Mouse (Mus musculus) cerebellum, adult 9-10 months (tissue): ENCODE measurements around the gene Lrtm1.

ENCODE experiments used
- DNase-seq: peaks from one replicate; pipeline ENCODE4 v3.0.0; 2022

The Lrtm1 gene

GRCm38 (mm10) chr14:29017883-29018282, at the start of gene Lrtm1:
Lrtm1 (plus strand) TSS chr14:29018208.
- DNase-seq: no peak

- no peak for DNase-seq
These were observed 48.8 kb upstream of the Lrtm1 start for GRCm38 (mm10) chr14:28969247-28969646.

- no peak for DNase-seq
These were observed 45.4 kb upstream of the Lrtm1 start for GRCm38 (mm10) chr14:28972620-28973019.

DNA sequence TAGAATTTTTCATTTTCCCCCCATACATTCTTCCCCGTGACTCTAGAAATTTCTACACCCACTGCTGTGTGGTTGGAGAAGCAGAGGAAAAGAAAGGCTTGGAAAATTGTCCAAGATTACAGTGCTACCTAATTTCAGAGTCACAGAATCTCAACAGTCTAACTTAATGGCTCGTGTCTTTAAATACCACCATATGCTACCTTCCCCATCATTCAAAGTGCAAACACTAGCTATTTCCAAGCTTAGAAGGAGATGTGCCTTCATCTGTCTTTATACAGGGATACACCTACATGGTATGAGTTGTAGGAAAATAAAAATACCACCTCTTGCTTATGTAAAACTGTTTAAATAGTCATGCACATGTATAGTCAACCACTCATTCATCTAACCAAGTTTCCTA, 38.8 kb upstream of the Lrtm1 start:
- no peak for DNase-seq

GRCm38 (mm10) chr14:28980482-28980881, 37.5 kb upstream of the Lrtm1 start:
- no peak for DNase-seq

DNA sequence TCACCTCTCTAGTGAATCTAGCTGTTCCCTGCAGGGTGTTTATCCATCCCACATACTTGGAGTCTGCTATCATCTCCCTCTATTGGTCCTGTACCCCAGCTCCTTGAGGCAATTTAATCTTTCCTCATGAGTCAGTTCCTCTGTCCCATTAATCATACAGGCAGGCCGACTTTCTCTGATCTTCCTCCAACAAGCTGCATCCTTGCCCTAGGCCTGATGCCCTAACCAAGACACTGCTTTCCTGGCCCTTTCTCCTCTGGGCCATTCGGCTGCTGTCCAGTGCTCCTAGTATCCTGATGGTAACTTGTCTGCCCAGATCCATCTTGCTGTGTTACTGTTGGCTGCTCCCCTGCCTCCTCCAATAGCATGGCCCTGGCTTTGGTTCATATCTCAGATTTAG, 33.7 kb upstream of the Lrtm1 start:
- no peak for DNase-seq

GRCm38 (mm10) chr14:28988211-28988900, 29.7 kb upstream of the Lrtm1 start:
- no peak for DNase-seq

DNA sequence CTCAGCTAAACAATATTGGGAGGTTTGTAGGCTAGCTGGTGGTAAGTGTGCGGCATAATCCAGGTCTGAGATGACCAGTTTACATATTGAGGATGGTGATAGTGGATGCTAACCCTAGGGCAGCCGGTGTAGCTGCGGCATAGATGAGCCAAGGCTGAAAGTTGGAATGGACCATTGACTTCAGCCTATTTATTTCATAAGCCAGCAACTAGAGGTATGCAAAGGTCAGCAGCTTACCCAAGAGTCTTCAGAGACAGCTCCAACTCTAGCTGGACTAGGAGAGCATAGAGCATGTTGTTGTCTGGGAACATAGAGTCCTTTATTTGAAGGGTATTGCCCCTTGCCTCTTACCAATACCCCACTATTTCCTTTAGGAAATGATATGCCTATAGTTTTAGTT, 21.4 kb upstream of the Lrtm1 start:
- DNase-seq: no peak

- no peak for DNase-seq
These were observed 12.7 kb upstream of the Lrtm1 start for GRCm38 (mm10) chr14:29005228-29005840.

DNA sequence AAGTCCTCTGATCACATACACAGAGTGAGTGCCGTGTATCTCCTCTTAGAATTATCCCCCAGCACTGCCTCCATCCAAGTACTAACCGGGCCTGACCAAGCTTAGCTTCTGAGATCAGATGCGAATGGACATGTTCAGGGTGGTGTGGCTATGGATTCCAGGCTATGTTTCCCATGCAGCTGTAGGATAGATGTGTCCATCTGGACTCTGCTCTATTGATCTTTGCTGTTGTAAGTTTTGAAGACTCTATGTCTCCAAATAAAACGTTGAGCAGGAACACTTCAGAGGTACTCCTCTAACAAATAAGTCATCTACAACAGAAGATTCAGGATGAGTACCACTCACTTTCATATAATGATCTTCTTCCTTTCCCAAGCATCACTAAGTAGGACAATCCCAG, 8.4 kb upstream of the Lrtm1 start:
- no peak for DNase-seq

DNA sequence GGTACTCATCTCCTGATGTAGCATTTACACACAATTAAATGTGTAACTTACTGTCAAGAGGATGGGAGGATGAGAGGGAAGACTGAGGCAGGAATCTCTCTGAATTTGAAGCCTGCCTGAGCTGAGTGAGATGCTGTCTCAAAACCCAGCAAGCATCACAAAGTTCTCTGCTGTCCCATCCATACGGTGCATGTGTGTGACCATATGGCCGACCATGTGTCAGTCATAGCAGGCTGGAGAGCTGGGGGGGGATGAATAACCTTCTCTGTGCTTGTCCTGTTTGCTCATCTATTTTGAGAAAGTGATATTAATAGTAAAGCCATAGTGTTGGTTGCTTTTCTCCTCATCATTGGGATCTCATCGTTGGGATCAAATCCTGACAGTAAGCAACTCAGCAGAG, 4.8 kb upstream of the Lrtm1 start:
- peak; percentile 39 for DNase-seq

GRCm38 (mm10) chr14:29014680-29015079, 3.3 kb upstream of the Lrtm1 start:
- DNase-seq: peak; percentile 32

- no peak for DNase-seq
These were observed 2.1 kb upstream of the Lrtm1 start for GRCm38 (mm10) chr14:29015896-29016295.

DNA sequence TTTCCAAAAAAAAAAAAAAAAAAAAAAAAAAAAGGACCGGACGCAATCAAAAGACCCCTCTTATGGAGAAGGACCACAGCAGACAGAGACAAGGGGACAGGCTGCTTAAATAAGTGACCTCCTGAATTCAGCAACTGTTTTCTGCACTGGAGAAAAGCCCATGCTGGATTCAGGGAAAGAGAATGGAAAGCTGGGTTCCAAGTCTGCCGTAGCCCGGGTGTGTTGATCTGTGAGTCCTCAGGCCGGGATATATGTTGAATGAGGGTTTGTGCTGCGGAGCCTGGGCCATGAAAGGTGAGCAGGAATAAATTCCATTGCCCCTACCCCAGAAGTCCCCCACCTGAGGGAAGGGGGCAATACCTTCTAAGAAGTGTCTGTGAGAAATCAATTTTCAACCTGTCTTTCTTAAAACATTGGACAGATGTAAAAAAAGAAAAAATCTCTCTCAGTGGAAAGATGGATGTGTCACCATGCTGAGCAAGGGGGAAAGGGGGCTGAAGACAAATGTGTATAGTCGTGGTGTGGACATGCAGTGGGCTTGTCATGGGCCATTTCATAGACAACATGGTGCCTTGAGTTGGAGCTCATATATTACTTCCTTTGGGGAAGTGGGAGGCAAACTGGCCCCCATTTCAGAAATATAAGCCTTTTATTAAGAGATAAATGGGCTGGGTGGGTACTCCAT, 450 bp downstream of the Lrtm1 start:
- no peak for DNase-seq

DNA sequence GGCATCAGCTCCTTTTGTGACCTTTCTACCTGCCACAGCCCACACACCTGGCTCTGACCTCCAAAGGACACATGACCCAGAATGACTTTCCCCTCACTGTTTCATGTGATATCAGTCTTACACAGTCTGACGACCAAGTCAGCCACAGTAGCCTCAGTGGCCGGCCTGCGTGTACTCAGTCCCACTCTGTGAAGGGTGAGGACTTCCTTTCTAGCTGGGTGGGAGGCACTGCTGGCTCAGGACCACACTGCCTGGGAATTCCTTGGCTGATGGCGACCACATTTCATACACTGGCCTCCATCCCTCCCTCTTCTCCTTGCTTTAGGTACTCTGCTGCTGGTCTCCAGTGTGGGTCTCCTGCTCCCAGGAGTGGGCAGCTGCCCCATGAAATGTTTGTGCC, 3.3 kb downstream of the Lrtm1 start:
- no peak for DNase-seq

DNA sequence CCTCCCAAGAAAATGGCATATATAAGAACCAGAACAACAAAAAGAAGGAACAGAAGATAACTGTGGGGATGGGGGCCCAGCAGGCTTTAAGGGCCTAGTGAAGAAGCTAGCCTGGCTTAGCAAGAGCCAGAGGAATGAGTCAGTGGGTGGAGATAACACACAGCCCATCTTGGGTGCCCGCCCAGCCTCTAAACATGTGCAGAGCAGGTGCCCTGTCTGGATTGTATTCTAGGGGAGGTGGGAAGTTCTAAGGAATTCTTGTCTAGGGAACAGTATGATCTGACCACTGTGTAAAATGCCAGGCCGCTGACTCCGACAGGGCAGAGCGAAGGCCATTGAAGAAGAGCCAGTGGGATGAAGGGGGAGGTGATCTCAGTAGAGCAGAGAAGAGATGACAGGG, 5.2 kb downstream of the Lrtm1 start:
- DNase-seq: no peak

DNA sequence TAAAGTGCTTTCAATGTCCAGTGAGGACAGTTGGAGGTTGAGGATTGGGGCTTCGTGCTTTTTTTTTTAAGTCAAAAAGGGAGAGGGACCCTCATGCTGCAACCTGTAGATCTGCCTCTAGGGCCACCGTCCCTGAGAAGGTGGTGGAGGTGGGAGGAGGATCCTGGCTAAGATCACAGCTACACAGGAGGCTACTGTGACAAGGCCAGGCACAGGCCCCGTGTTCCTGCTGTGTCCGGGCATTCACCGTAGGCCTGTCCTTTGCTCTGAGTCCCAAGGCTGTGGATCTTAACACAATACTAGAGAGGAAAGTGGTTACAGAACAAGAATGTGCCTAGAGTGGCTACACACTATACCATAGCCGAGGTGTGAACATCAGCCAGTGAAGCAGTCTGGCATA, 7.3 kb downstream of the Lrtm1 start:
- no peak for DNase-seq

GRCm38 (mm10) chr14:29027276-29027675, 9.3 kb downstream of the Lrtm1 start:
- DNase-seq: peak; percentile 68

DNA sequence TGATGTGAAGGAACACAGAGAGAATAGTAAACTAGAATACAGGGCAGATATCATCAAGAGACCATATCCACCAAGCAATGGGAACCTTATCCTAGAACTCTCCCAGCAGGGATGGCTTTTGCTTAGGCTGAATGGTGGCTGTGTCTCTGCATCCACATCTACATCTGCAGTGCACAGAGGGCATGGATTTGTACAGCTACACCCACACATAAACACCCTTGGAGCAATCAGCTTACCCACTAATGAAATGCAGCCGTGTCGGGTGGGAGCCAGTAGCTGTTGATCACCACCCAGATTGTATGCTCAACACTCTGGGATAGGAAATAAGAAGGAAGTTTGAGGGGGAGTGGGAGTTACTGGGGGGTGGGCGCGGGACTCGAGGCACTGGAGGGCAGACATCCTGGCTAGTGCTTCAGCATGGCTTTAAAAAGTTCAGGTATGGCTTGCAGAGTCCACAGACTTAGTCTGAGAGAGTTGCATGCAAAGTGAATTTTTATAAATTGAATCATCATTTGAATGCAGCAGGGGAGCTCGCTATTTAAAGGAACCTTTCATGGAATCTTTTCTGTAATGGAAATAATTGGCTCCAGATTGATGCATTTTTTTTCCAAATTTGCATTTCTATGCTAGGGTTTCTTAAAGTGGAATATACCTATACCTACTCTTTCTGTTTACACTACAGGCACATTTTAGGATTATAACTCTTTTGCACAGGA, 10.5 kb downstream of the Lrtm1 start:
- no peak for DNase-seq

DNA sequence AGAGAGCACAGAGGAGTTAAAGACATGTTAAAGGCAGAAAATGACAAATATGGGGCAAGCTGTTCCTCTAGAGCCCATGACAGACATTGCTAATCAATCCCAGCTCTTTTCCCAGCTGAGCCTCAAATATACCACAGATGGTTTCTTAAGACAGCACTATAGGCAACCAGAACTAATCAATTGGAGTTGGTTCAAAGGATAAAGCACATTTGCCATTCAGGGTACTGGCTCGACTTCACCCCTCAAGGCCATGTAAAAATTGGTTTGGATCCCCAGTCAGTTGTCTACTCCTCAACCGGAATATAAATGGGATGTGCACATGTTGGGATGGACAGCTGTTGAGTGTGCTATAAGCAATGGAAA, 11.1 kb downstream of the Lrtm1 start:
- no peak for DNase-seq

DNA sequence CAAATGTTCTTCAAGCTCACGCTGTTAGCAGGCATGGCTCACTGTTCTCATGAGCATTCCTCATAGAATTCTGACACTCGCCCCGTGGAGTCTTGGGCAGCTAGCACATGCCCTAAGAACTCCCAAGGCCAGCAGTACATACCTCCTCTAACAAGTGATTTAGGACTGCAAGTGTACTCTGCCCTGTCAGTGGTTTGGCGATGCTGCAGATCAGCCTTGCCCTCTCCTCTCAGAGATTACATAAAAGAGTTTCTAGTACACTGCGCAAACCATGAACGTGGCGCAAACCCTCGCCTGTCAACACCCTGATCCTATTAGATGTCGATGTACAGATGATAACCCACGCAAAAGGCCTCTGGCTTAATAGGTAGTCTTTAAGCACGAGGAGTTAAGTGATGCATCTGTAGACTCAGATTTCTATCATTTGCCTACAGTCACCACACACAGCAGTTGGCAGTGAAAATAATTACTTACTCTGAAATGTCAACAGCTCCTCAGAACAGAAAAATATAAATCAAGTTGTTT, 11.9 kb downstream of the Lrtm1 start:
- no peak for DNase-seq

DNA sequence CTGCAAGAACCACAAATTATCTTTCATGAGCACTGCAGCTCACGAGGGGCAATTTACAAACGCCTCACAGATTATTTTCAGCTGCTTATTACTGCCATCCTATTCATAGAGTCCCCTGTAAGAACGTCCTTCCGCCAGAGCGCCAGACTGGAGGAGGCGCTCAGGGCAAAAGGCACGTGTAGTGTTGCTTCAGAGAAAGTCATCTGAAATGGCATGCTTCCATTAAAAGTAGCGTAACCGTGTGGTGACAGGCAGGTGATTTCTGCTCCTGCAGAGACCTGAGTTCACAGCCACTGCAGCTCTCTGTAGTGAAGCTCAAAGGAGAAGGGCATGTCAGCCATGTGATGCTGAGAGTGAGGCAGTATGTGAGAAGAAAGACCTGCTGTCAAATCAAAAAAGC, 12.5 kb downstream of the Lrtm1 start:
- no peak for DNase-seq

GRCm38 (mm10) chr14:29031858-29032395, 13.9 kb downstream of the Lrtm1 start:
- no peak for DNase-seq
